Mouse (Mus musculus) stomach, embryonic 14.5 days (tissue): Measurements from ENCODE around the gene Rps16. TPM values are rescaled to one million over a fixed set of nuclear protein-coding genes. Genes with fewer than 3 reads are reported as not detected.

ENCODE experiments used
- ATAC-seq: fragments of 200-750 bp; cut with Nextera tagmentation; 2 replicates; pipeline ENCODE4 v1.8.0; 2017; ENCODE audit warnings: low read depth, moderate TSS enrichment; ENCODE audit not compliant: insufficient number of reproducible peaks, insufficient read depth, low FRiP score
- H3K27ac ChIP-seq: fragments of 300-500 bp; sonication (generic); 2 replicates; pipeline ENCODE4 v1.5.1; 2014; ENCODE audit warnings: mild to moderate bottlenecking, low read length, moderate library complexity, mixed read lengths
- H3K27me3 ChIP-seq: fragments of 300-500 bp; sonication (generic); 2 replicates; pipeline ENCODE4 v1.6.1; 2014; ENCODE audit warnings: low read length, control low read depth, mixed read lengths; ENCODE audit not compliant: control insufficient read depth, insufficient read depth
- H3K36me3 ChIP-seq: fragments of 300-500 bp; sonication (generic); 2 replicates; pipeline ENCODE4 v1.6.1; 2014; ENCODE audit warnings: mild to moderate bottlenecking, control low read depth, low read length, moderate library complexity, mixed read lengths; ENCODE audit not compliant: control insufficient read depth, insufficient read depth
- H3K4me1 ChIP-seq: fragments of 300-500 bp; sonication (generic); 2 replicates; pipeline ENCODE4 v1.6.1; 2014; ENCODE audit warnings: low read length, control low read depth, mixed read lengths; ENCODE audit not compliant: control insufficient read depth, insufficient read depth
- H3K4me2 ChIP-seq: fragments of 300-500 bp; sonication (generic); replicated peaks from 2 replicates; pipeline ENCODE4 v1.6.1; 2014; ENCODE audit warnings: low read depth, low read length, control low read depth
- H3K4me3 ChIP-seq: fragments of 300-500 bp; sonication (generic); 2 replicates; pipeline ENCODE4 v1.5.1; 2014; ENCODE audit warnings: low read depth, low read length, control low read depth
- H3K9ac ChIP-seq: fragments of 300-500 bp; sonication (generic); replicated peaks from 2 replicates; pipeline ENCODE4 v1.6.1; 2014; ENCODE audit warnings: low read depth, mild to moderate bottlenecking, control low read depth, low read length, moderate library complexity, mixed read lengths
- H3K9me3 ChIP-seq: fragments of 300-500 bp; sonication (generic); 2 replicates; pipeline ENCODE4 v1.6.1; 2016; ENCODE audit warnings: low read depth, low read length, control low read depth; ENCODE audit not compliant: control insufficient read depth
- WGBS: fragments of 180-500 bp; shearing (Covaris S2); extraction: QIAGEN DNeasy Blood & Tissue Kit; methylation state at CpG from one replicate; pipeline ENCODE4 v1.1.7; 2014; 5-methylcytosine and 5-hydroxymethylcytosine counted together
- polyA plus RNA-seq: library from polyadenylated mRNA; unstranded; fragments of >200 nt; fragmentation: Nextera tagmentation; extraction: Ambion mirVana; gene quantifications from 2 replicates; pipeline ENCODE4 v1.2.1, GENCODE M21; 2014

The Rps16 gene
- polyA plus RNA-seq, 1 experiment from 2014 or later: 1,269 TPM

DNA sequence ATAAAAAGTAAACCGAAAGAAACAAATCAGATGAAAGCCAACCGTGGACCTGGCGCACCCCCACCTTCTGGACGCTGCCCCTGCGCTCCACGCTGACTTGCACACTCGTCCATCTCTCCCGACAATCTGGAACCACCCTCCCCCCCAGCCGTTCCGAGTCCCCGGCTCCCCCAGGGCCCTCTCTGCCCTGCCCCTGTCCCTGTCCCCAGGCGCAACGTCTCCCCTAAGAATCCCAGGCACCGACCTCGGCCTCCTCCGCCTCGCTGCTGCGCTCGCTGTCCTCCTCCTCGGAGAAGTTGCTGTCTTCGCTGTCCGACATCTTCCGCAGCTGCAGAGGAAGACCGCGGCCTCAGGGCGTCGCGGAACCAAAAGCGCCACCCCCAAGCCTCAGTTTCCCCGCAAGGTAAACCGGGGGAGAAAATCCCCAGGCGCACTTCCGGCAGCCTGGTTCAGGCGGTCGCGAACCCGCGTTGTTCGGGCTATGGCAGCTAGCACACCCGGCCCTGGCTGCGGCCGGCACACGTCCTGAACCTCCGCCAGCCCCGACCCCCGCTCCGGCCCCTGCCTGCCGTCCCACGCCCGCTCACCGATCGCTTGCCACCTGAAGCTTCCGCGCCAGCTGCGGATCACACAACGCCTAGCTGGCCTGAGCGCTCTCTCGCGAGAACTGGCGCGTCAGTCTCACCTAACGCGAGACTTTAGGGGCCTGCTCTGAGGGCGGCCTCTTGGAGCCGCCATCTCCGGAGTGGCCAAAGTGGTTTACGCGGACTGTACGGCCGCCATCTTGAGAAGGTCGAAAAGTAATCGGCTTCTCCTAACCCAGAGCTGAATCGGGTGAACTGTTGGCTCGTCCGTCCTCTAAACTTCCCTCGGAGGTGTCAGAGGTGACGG lies 12.1 kb upstream of the Rps16 start, which contains the start of gene Supt5:
Gene Supt5, minus strand, starts transcription at position 639 of the 891 bp plus-strand sequence.
- under 1% methylated on average over 77 of the region's 77 CpGs for WGBS

GRCm38 (mm10) chr7:28339213-28339917 lies 11.1 kb upstream of the Rps16 start:
- H3K27ac ChIP-seq: peak overlapping the region; percentile 82; the same call in 1 of the 2 replicates
- WGBS: 74% methylated on average over 19 of the region's 19 CpGs
- H3K9me3 ChIP-seq: no peaks in the 10 kb centered on the region
- H3K36me3 ChIP-seq: peaks cover 4% of the 10 kb centered on the region; the same call in 1 of the 2 replicates
- ATAC-seq: peak; percentile 1; the same call in 1 of the 2 replicates
- peak overlapping the region; percentile 91 for H3K4me3 ChIP-seq
- H3K9ac ChIP-seq: peak overlapping the region; percentile 50
- no peaks in the 10 kb centered on the region for H3K27me3 ChIP-seq
- peak overlapping the region; percentile 60 for H3K4me2 ChIP-seq
- no peaks in the 10 kb centered on the region; the same call in 1 of the 2 replicates for H3K4me1 ChIP-seq

More for the DNA sequence above, 12.1 kb upstream of the Rps16 start, which contains the start of gene Supt5:
- H3K9ac ChIP-seq: peak within 1 kb of the TSS; percentile 91
- H3K4me3 ChIP-seq: peak within 1 kb of the TSS; percentile 91
- H3K27ac ChIP-seq: peak within 1 kb of the TSS; percentile 83
- H3K36me3 ChIP-seq: peaks cover 4% of the 10 kb centered on the region; the same call in 1 of the 2 replicates
- ATAC-seq: peak; percentile 99
- H3K9me3 ChIP-seq: no peaks in the 10 kb centered on the region
- no peaks in the 10 kb centered on the region; the same call in 1 of the 2 replicates for H3K4me1 ChIP-seq
- no peaks in the 10 kb centered on the region for H3K27me3 ChIP-seq
- peak within 1 kb of the TSS; percentile 79 for H3K4me2 ChIP-seq

DNA sequence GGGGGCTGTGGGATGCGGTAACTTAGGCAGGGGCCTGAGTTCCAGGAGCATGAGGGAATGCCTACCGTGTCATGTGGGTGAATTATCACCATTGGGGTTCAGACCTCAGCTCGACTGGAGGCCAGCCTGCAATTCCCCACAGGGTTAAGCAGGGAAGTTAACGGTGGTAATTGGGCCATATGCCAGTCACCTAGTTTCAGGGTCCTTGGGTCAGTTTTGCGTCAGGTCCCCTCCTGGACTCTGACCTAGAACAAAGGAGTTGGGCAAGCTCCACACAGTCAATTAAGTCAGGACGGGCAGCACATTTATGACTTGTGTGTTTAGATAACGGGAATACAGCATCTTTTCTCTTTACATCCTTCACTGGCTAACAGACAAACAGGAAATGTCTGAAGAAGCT lies 9.1 kb upstream of the Rps16 start:
- Histone ChIP-seq H3K36me3 (no peaks in the 10 kb centered on the region), H3K4me3 (no peak overlapping the region), H3K27ac (no peak overlapping the region), H3K4me1 (no peaks in the 10 kb centered on the region; the same call in 1 of the 2 replicates), H3K9ac (no peak overlapping the region), H3K9me3 (no peaks in the 10 kb centered on the region), H3K4me2 (no peak overlapping the region), H3K27me3 (no peaks in the 10 kb centered on the region)
- WGBS: 26% methylated on average over 7 of the region's 7 CpGs
- no peak for ATAC-seq

GRCm38 (mm10) chr7:28344637-28345036 lies 5.8 kb upstream of the Rps16 start:
- Histone ChIP-seq H3K27me3 (no peaks in the 10 kb centered on the region), H3K4me3 (no peak overlapping the region), H3K4me2 (no peak overlapping the region), H3K27ac (no peak overlapping the region), H3K9ac (no peak overlapping the region), H3K4me1 (peaks cover 5% of the 10 kb centered on the region), H3K36me3 (no peaks in the 10 kb centered on the region), H3K9me3 (no peaks in the 10 kb centered on the region)
- WGBS: 4% methylated on average over 4 of the region's 4 CpGs
- ATAC-seq: no peak

DNA sequence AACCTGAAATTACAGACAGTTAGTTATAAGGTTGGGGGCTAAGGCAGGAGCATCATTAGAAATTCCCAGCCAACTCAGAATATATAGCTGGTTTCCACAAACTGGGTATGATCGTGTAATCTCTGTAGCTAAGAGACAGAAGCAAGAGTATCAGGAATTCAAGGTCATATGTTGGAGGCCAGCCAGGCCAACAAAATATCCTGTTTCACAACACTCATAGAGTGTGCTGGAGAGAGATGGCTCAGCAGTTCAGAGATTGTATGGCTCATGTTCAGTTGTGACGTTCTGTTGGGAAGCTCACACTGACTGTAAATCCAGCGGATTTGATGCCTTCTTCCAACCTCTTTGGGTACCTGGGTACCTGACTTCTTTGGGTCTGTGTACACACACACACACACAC lies 2.7 kb upstream of the Rps16 start:
- peaks cover 9% of the 10 kb centered on the region; the same call in 1 of the 2 replicates for H3K36me3 ChIP-seq
- WGBS: 79% methylated on average over 3 of the region's 3 CpGs
- H3K9ac ChIP-seq: no peak overlapping the region
- H3K9me3 ChIP-seq: no peaks in the 10 kb centered on the region
- no peak for ATAC-seq
- no peaks in the 10 kb centered on the region for H3K27me3 ChIP-seq
- no peak overlapping the region for H3K27ac ChIP-seq
- peaks cover 16% of the 10 kb centered on the region; the same call in 1 of the 2 replicates for H3K4me1 ChIP-seq
- no peak overlapping the region for H3K4me2 ChIP-seq
- H3K4me3 ChIP-seq: no peak overlapping the region

GRCm38 (mm10) chr7:28348601-28349000 lies 1.9 kb upstream of the Rps16 start:
- H3K27ac ChIP-seq: no peak overlapping the region
- peaks cover 17% of the 10 kb centered on the region for H3K36me3 ChIP-seq
- no peak overlapping the region for H3K4me3 ChIP-seq
- WGBS: 85% methylated on average over 7 of the region's 7 CpGs
- no peak overlapping the region for H3K4me2 ChIP-seq
- no peak overlapping the region for H3K9ac ChIP-seq
- H3K9me3 ChIP-seq: no peaks in the 10 kb centered on the region
- peaks cover 16% of the 10 kb centered on the region; the same call in 1 of the 2 replicates for H3K4me1 ChIP-seq
- no peaks in the 10 kb centered on the region for H3K27me3 ChIP-seq
- no peak for ATAC-seq

DNA sequence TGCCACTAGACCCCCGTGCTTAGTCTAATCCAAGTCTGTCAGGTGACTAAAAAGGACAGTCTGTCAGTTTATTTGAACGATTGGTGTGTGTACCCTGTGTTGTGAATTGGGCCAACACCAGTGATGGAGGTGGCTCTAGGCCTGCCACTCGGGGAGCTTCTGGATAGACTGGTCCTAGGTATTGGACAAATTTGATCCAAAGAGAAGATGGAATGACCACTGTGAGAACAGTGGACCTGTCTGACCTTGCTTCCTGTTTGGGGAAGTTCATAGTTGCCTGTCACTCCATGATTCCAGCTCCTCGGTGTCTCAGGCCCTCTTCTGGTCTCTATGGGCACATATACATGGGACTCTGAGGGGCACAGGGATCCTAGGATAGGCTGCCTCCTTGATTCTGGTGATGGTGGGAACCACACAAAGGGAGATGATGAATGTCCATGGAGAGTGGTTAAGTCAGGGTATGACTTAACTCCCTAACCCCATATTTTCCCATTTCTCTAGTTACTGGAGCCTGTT lies 1.3 kb downstream of the Rps16 start:
- H3K4me1 ChIP-seq: peaks cover 18% of the 10 kb centered on the region; the same call in 1 of the 2 replicates
- H3K4me2 ChIP-seq: peak overlapping the region; percentile 66
- no peak for ATAC-seq
- peaks cover 29% of the 10 kb centered on the region for H3K36me3 ChIP-seq
- peak overlapping the region; percentile 96 for H3K9ac ChIP-seq
- H3K9me3 ChIP-seq: no peaks in the 10 kb centered on the region
- WGBS: 35% methylated on average over 4 of the region's 4 CpGs
- H3K4me3 ChIP-seq: peak overlapping the region; percentile 98
- H3K27ac ChIP-seq: peak overlapping the region; percentile 97; the same call in 1 of the 2 replicates
- no peaks in the 10 kb centered on the region for H3K27me3 ChIP-seq

- Histone ChIP-seq H3K36me3 (peaks cover 29% of the 10 kb centered on the region), H3K27ac (no peak overlapping the region), H3K4me1 (peaks cover 34% of the 10 kb centered on the region), H3K4me2 (no peak overlapping the region), H3K27me3 (no peaks in the 10 kb centered on the region), H3K9me3 (no peaks in the 10 kb centered on the region), H3K9ac (no peak overlapping the region), H3K4me3 (no peak overlapping the region)
- 92% methylated on average over 2 of the region's 2 CpGs for WGBS
- no peak for ATAC-seq
Measured at GRCm38 (mm10) chr7:28353267-28353666, 2.8 kb downstream of the Rps16 start.
